Mouse (Mus musculus): ENCODE results near the gene Plcb1.
A peak's percentile ranks its signal among the peaks of the same experiment; 100 is the strongest.

Gene Plcb1

DNA sequence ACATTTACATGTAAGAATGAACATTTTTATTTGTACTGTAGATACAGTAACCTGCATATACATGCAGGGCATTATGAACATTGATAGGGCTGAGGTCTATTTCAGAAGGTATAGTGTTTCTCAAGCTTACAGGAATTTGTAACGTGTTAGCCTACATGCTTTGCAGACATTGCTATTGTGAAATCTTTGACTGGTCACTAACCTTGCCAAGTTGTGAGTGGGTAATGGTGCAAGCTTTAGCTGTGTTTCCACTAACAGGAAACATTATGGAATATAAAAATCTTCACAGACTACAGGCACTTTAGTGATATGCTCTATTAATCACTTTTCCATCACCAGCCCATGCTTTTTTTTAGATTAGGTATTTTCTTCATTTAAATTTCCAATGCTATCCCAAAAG, 289.5 kb downstream of the Plcb1 start:
- DNase-seq = no peak

GRCm38 (mm10) chr2:135092588-135093162, 306.8 kb downstream of the Plcb1 start:
- no peak for DNase-seq

DNA sequence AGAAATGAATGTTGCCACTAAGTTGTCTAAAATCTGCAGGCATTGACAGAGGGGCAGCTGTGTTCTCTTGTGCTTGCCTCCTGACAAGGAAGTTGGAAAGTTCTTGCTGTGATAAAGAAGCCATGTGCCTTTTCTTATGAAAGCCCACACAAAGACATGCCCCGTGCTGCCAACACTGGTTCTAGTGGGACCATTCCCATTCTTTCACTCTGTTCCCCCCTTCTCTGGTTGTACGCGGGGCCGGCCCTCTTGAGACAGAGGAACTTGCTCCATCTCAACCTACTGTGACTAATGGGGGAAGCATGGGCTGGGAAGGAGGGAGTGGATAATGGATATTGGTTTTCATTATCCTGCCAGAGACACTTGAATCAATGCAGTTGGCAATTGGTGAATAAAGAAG, 315.4 kb downstream of the Plcb1 start:
- no peak for DNase-seq

- no peak for DNase-seq
These were observed 316.1 kb downstream of the Plcb1 start for GRCm38 (mm10) chr2:135101943-135102342.

DNA sequence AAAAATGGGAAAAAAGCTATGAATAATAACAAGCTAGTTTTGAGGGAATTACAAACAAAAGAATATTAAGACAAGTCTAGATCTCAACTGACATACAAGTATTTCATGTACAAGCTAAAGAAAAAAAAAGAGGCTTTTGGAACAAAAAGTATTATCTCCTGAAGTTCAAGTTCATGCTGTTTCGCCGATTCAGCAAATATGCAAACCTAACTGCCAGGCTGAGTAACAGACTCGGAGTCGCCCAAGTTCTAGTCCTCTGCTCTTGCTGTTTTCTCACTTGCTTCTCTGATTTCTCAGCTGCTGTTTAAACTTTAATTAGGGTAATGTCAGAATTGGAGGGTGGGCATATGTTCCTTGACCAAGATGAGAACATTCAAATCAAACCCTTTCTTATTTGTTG, 320.8 kb downstream of the Plcb1 start:
- no peak for DNase-seq

DNA sequence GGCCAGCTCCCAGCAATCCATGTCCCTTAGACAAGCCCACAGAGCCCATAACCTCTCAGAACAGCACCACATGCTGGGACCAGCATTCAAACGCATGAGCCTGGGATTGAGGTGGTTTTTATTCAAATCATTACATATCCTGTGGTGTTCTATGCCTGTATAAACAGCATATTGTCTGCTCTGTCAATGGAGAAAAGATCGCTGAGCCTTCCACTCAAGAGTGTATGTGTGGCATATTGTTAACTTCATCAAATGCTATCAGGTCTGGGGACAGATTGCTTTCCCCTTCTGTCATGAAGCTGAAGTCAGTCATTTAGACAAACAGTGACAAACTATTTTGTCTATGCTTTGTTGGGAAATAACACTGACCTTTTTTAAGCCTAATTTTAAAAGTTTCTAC, 322.7 kb downstream of the Plcb1 start:
- DNase-seq = no peak

DNA sequence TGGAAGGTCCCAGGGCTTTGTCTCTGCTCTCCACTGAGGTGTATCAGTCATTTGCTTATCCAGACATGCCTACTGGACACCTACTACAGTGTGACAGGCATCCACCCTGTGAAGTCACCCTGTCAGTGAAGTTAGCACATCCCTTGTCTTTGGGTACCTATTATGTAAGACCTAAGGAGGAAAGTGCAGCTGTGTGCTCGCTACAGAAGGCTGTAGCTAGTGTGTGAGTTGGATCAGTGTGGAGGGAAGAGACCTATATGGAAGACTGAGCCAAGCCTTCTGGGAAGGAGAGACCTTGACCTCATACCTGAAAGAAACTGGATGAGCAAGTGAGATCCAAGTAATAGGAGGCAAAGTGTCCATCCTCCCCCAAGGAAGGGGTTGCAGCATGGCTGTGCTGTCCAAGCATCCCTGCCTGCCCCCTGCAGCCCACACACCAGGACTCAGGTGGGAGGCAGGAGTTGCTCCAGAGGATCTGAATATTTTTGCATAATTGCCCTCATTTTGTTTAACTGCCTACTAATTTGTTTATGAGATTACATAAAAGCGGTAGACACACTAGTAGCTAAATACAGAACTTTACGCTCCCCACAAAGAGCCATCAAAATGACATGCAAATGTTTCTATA, 328.7 kb downstream of the Plcb1 start:
- no peak for DNase-seq

- no peak for DNase-seq
These were observed 337.2 kb downstream of the Plcb1 start for GRCm38 (mm10) chr2:135123057-135123456.

DNA sequence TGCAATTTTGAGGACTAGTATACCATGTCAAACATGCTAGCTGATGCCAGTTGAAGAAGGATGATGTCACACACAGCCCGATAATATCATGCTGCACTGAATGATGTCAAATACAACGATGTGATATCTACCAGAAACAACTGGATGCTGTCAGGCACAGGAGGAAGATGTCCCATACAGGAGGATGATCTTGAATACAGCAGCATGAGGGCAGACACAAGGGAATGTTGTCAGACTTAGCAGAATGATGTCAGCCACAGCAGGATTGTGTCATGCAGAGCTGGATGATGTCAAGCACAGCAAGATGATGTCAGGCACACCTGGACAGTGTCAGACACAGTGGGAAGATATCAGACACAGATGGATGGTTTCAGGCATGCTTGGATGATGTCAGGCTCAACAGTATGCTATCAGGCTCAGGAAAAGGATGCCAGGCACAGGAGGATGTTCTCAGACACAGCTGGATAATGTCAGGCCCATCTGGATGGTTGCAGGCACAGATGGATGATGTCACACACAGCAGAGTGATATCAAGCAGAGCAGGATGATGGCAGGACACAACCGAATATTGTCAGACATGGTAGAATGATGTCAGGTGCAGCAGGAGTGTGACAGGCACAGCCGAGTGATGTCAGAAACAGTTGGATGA, 338.0 kb downstream of the Plcb1 start:
- no peak for DNase-seq

DNA sequence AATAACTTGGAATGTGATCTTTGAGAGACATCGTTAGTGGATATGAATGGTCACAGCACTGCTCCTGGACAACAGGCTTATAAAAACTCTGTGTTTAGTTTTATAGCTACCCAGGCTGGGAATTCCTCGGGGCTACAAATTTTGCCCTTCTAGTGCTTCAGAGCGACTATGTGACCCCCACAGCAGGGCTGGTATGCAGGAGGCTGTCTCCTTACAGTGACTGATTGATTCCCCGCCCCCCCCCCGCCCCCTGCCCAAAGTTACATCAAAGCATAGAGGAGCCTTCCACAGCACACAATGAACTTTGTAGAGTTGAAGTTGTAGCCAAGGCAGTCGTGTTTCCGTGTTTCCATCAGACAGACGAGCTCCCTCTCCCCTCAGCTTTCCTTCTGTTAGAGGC, 354.7 kb downstream of the Plcb1 start:
- DNase-seq = no peak

DNA sequence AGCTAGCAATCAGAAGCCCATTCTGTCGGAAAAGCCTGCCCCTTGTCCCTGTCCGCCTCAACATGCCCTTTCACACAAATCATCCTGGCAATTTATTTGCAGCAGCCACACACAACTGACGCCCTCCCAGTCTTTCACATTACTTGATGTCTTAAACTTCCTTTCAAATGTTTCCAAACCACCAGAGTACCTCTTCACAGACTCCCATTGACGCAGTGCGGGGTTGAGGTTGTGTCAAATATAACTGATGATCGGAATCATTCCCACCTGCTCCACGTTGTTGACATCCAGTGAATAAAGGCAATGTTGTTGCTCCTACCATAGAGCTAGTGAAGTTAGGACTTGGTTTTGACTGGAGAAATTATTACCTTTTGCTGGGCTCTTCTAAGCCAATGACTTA, 366.4 kb downstream of the Plcb1 start:
- DNase-seq = no peak

DNA sequence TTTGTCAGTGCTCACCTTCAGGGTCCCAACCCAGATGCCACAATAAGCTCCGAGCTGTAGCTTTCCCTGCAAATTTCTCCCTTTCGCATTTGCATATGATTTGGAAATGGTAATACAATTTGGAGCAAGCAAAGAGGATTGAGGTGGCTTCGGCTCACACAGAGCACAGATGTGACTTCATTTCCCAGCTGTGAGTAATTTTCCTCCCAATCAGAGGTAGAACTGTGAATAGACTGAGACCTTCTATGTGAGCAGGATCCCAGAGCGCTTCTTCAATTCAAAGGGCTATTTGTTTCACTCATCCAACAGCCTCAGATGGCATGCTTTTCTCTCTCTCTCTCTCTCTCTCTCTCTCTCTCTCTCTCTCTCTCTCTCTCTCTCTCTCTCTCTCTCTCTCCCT, 367.4 kb downstream of the Plcb1 start:
- DNase-seq = no peak

DNA sequence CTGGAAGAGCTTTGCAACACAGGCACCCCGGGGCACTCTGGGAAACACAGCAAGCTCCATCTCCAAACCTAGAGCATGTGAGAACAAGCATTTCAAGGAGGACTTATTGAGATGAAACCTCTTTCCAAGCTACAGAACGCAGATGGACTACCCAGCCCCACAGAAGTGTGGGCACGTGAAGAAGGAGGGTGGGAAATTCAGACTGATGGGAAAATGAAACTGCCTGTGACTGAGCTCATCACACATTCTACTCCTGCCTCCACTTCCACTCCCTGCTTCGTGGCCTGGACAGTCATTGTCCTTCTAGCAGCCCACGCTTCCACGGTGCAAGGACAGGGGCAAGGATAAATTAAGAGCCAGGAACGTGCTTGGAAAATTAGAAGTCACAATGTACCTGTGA, 370.2 kb downstream of the Plcb1 start:
- DNase-seq = no peak

- no peak for DNase-seq
These were observed 372.1 kb downstream of the Plcb1 start for GRCm38 (mm10) chr2:135157961-135158360.

DNA sequence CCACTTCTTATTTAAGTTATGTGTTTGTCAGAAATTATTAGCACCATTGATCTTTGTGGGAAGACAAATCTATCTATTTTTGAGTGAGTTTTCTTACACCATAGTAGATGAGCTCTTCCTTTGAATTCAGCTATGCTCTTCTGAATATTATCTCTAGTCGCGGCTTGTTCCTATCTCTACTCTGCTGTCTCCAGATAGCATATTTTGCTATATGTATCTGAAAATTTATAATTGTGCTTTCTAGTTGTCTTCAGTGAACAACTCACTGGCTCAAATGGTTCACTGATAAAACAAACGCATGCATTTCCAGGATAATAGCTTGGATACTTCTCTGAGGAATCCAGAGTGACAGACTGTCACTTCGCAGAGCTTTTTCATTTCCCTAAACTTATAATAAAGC, 375.8 kb downstream of the Plcb1 start:
- DNase-seq = no peak

DNA sequence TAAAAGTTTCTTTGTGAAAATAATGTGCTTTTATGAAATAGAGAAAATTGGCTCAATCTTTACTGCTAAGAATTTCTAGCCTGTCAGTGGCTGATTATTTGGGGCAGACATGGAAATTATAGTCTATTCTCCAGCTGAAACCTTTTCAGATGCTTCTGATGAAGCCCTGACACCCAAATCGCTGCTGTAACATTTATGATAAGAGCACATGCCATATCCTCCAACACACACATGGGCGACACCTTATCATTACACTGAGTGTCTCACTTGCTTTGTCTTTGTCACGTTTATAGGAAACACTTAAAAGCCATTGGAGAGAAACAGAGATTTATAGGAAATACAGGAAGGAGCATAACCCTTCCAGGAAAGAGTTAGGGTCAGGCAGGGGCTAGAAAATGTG, 379.6 kb downstream of the Plcb1 start:
- DNase-seq = no peak

- DNase-seq = no peak
These were observed 389.7 kb downstream of the Plcb1 start for GRCm38 (mm10) chr2:135175544-135175943.

DNA sequence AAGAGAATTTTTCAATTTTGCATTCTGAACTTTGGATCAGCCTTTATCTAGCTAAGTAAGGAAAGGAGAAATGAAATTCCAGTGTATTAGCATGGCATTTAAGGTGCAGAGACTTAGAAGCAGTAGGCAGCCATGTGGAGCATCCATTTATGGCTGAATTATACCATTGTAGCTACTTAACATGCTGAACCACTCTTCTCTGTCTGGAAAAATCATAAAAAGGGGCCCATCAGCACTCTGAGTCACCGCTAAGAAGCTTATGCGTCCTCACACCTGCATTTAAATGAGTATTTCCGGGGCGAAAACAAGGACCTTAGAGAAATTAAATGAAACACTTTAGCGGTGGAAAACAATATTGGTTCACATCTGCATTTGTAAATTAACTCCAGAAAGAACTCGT, 401.8 kb downstream of the Plcb1 start:
- no peak for DNase-seq

DNA sequence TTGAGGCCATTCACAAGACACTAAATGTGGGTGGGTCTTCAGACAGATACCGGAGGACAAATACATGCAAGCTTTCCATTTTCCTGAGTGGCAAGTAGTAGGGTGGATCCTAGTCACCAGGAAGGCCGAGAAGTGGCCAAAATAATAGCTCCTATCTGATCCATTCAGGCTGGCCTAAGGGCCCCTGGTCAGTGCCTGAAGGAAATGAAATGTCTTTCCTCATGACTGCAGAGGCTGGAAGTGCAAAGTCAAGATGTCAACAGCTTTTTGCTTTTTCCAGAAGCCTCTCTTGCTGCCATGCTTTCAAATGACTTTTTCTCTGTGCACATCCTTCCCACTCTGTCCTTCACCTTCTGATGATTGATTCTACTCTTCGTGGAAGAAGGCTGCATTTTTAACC, 415.0 kb downstream of the Plcb1 start:
- DNase-seq = no peak

DNA sequence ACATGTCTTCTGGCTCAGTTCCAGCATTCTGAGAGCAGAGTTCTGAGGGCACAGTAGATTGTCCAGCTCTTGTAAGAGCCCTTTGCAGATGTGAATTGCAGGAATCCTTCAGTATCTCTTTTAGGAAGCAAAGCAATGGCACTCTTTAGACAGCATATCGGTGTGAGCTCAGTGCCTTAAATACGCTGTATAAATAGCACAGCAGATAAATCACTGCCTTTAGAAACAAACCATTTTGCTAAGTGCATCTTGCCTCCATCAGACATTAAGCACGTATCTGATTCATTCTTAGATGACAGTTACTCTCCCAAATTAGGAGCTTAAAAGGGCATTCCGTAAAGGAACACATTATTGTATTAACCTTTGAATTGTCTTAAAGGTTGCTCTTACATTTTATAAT, 416.5 kb downstream of the Plcb1 start:
- no peak for DNase-seq

- DNase-seq = peak; percentile 15
These were observed 418.6 kb downstream of the Plcb1 start for GRCm38 (mm10) chr2:135204141-135205120.

DNA sequence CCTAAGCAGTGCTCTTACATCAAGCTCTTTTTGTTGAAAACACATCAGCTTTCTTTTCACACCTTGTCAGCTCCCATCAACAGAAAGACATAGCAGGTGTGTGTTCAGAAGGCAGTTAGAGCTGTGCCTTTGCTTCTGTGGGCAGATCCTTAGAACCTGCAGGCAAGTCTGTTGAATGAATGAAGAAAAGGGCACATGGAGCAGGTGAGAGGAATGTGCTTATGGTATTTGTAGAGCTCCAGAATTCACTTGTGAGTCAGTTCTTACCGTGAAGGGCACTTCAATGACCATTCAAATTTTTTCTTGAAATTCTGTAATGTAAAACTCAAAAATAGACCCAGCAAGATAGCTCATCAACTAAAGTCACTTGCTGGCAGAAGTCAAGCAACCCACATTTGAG, 423.0 kb downstream of the Plcb1 start:
- no peak for DNase-seq

DNA sequence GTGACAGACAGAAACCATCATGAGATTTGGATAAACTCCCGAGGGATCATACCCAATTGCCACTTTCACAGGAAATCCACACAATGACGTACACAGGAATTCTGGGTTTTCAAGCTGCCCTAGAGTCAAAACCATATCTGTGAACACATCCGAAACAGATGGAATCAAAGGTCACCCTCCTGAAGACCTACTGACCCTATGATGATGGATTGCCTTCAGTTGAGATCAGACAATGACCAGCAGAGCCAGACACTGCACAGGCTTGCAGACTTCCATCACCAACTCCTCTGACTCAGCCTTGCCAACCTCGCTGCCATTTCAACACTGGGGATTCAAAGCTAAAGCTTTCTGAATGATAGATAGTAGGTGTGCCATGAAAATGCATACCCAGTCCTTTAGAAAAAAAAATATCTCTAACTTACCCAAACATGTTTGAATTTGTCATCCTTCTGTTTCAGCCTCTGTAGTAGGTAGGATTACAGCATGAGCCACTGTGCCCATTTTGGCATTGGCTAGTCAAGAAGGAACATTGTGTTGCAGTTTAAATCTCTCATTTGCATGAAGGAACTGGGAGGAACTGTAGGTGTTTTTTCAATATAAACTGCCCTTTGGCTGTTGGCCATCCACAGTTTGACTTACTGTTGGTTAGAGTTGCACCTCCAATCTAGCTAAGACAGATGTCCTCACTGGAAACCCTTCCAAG, 429.0 kb downstream of the Plcb1 start:
- DNase-seq = no peak

Measured in lung, postnatal 10 days (tissue).